9 mouse cellular contexts compared by ENCODE assay signal in the genomic region with DNA sequence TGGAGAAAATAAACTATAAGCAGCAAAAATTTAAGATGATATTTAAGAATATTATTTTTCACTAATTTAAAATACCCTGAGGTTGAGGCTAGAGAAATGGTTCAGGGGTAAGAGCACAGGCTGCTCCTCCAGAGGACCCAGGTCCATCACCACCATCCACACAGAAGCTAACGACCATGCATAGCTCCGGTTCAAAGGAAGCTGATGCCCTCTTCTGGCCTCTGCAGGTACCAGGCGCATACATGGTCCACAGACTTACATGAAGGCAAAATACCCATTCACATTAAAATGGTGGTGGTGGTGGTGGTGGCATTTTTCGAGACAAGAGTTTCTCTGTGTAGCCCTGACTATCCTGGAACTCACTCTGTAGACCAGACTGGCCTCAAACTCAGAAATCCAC.
DNase-seq lines count a peak whose midpoint lies in the region; ATAC-seq and TF ChIP-seq lines count a peak whose summit lies in the region.
"Had no signal": no experiment of that assay in that cellular context is flagged by ENCODE, and none has a peak within 500 bp of the region (broad histone marks: within the 10 kb centered on the region; RNA-seq: fewer than 3 reads in every experiment).

No protein-coding gene starts in this region.

- H3K27ac ChIP-seq in left cerebral cortex, adult 2 months = no peak overlapping the region
- H3K27ac ChIP-seq in hindbrain, postnatal 0 days = no peak overlapping the region
- H3K27ac ChIP-seq: heart, embryonic 15.5 days; liver, embryonic 15.5 days had no signal

- peaks cover 3% of the 10 kb centered on the region; the same call in 1 of the 2 replicates for H3K4me1 ChIP-seq in E14TG2a.4 (replicated peaks; ENCODE audit: low read depth, low read length)
- no peaks in the 10 kb centered on the region for H3K4me1 ChIP-seq in hindbrain, postnatal 0 days (ENCODE audit: insufficient read depth, low read length)
- H3K4me1 ChIP-seq: heart, embryonic 15.5 days had no signal

- ATAC-seq in hindbrain, postnatal 0 days = peak; percentile 72; the same call in 1 of the 2 replicates

- intact Hi-C loops in left cerebral cortex, adult 2 months (cut with DNase I) = loop anchor here (10.0 kb wide), 1 partner anchor 451 kb away; no protein-coding TSS in a partner anchor
- intact Hi-C loops in left cerebral cortex, postnatal 10 days (cut with DNase I) = no loop called here

- DNase-seq in left cerebral cortex, adult 2 months (ENCODE audit: extremely low spot score in 1 of 2, low spot score in 2 of 2) = no peak
- DNase-seq in left cerebral cortex, postnatal 10 days (ENCODE audit: extremely low spot score in 1 of 2, low spot score in 2 of 2) = no peak
- peak; percentile 46 for DNase-seq in R1 (ENCODE audit: low read depth, low spot score)
- peak; percentile 40 for DNase-seq in hindbrain, postnatal 0 days (ENCODE audit: low spot score)
- no peak for DNase-seq in thymus, postnatal 10 days (ENCODE audit: low spot score in 2 of 2)
- no peak for DNase-seq in left cerebral cortex, adult 8-10 months (ENCODE audit: low spot score in 2 of 2)

- H3K36me3 ChIP-seq in E14TG2a.4 (ENCODE audit: insufficient read depth, low read length) = no peaks in the 10 kb centered on the region
- no peaks in the 10 kb centered on the region for H3K36me3 ChIP-seq in hindbrain, postnatal 0 days (ENCODE audit: insufficient read depth, low read length)
- H3K36me3 ChIP-seq: heart, embryonic 15.5 days; liver, embryonic 15.5 days had no signal

- H3K4me2 ChIP-seq in hindbrain, postnatal 0 days (ENCODE audit: low read depth, low read length) = no peak overlapping the region
- H3K4me2 ChIP-seq: heart, embryonic 15.5 days; liver, embryonic 15.5 days had no signal

- peak; percentile 42 for TF ChIP-seq CTCF in left cerebral cortex, adult 2 months (IDR thresholded peaks at IDR 0.05)
- 0 out of 2 replicates have a peak, but pooled peaks have one; percentile 5 for TF ChIP-seq CTCF in E14TG2a.4 (conservative IDR thresholded peaks at IDR 0.05; ENCODE audit: low read length)
- peak; percentile 66 for TF ChIP-seq CTCF in hindbrain, postnatal 0 days (IDR thresholded peaks at IDR 0.05; ENCODE audit: low read depth)

- WGBS in hindbrain, postnatal 0 days = 52% methylated on average over 4 of the region's 4 CpGs

- no peak overlapping the region for H3K9ac ChIP-seq in hindbrain, postnatal 0 days (replicated peaks; ENCODE audit: low read length)
- H3K9ac ChIP-seq: heart, embryonic 15.5 days; liver, embryonic 15.5 days had no signal

- H3K4me3 ChIP-seq in left cerebral cortex, adult 2 months = no peak overlapping the region
- H3K4me3 ChIP-seq in E14TG2a.4 (replicated peaks; ENCODE audit: low read length) = no peak overlapping the region
- no peak overlapping the region for H3K4me3 ChIP-seq in hindbrain, postnatal 0 days (ENCODE audit: low read length)
- H3K4me3 ChIP-seq: heart, embryonic 15.5 days; liver, embryonic 15.5 days had no signal

- no peaks in the 10 kb centered on the region for H3K27me3 ChIP-seq in E14TG2a.4 (ENCODE audit: insufficient read depth, low read length)
- H3K27me3 ChIP-seq in hindbrain, postnatal 0 days (ENCODE audit: insufficient read depth, low read length) = no peaks in the 10 kb centered on the region
- H3K27me3 ChIP-seq: heart, embryonic 15.5 days; liver, embryonic 15.5 days had no signal

- no peaks in the 10 kb centered on the region for H3K9me3 ChIP-seq in E14TG2a.4 (ENCODE audit: low read length)
- no peaks in the 10 kb centered on the region for H3K9me3 ChIP-seq in hindbrain, postnatal 0 days (ENCODE audit: low read length)
- H3K9me3 ChIP-seq: heart, embryonic 15.5 days; liver, embryonic 15.5 days had no signal

Comparison
In these comparisons a context has a peak if more than half of its experiments do, and no peak if none do; other contexts are left out.
1. DNase-seq: peak in R1 (single experiment) and hindbrain, postnatal 0 days (single experiment); none in left cerebral cortex, adult 2 months (0 of 2), left cerebral cortex, postnatal 10 days (0 of 2), thymus, postnatal 10 days (0 of 2) and left cerebral cortex, adult 8-10 months (0 of 2).
2. CTCF ChIP-seq: peak in every context shown above with its lines; median percentile 66 in hindbrain, postnatal 0 days; 42 in left cerebral cortex, adult 2 months; 5 in E14TG2a.4.